Mouse (Mus musculus) kidney, postnatal 14 days (tissue): ENCODE measurements around the gene Gimap8.
A peak's percentile ranks its signal among the peaks of the same experiment; 100 is the strongest.

ENCODE experiments used
- DNase-seq: peaks from one replicate; pipeline ENCODE4 v3.0.0; 2022; ENCODE audit warnings: mixed read lengths

The Gimap8 gene

GRCm38 (mm10) chr6:48638553-48638952 lies 8.5 kb upstream of the Gimap8 start:
- DNase-seq: no peak

GRCm38 (mm10) chr6:48641391-48641790 lies 5.6 kb upstream of the Gimap8 start:
- no peak for DNase-seq

GRCm38 (mm10) chr6:48642764-48643292 lies 4.2 kb upstream of the Gimap8 start:
- DNase-seq: peak; percentile 61

GRCm38 (mm10) chr6:48645660-48646308 lies 1.2 kb upstream of the Gimap8 start:
- peak; percentile 83 for DNase-seq

- no peak for DNase-seq
Observed at GRCm38 (mm10) chr6:48646309-48646690, 734 bp upstream of the Gimap8 start.

- no peak for DNase-seq
Observed at GRCm38 (mm10) chr6:48647611-48648010, 577 bp downstream of the Gimap8 start.

GRCm38 (mm10) chr6:48648779-48649178 lies 1.7 kb downstream of the Gimap8 start:
- peak; percentile 28 for DNase-seq

- DNase-seq: no peak
Observed at GRCm38 (mm10) chr6:48650041-48650440, 3.0 kb downstream of the Gimap8 start.

- DNase-seq: no peak
Observed at GRCm38 (mm10) chr6:48658721-48659120, 11.7 kb downstream of the Gimap8 start.

GRCm38 (mm10) chr6:48664750-48665149 lies 17.7 kb downstream of the Gimap8 start:
- no peak for DNase-seq

- no peak for DNase-seq
Observed at GRCm38 (mm10) chr6:48665471-48665870, 18.4 kb downstream of the Gimap8 start.

- DNase-seq: peak; percentile 61
Observed at GRCm38 (mm10) chr6:48666159-48666586, 19.1 kb downstream of the Gimap8 start.

- no peak for DNase-seq
Observed at GRCm38 (mm10) chr6:48668022-48668421, 21.0 kb downstream of the Gimap8 start.

GRCm38 (mm10) chr6:48669446-48669969 lies 22.5 kb downstream of the Gimap8 start:
- DNase-seq: no peak

GRCm38 (mm10) chr6:48674291-48675058 lies 27.4 kb downstream of the Gimap8 start:
- DNase-seq: no peak

- DNase-seq: no peak
Observed at GRCm38 (mm10) chr6:48675400-48675930, 28.4 kb downstream of the Gimap8 start.

- peak; percentile 76 for DNase-seq
Observed at GRCm38 (mm10) chr6:48675931-48676859, 29.2 kb downstream of the Gimap8 start, which contains the start of gene Gimap9. TSS of gene Gimap9 (plus strand) at chr6:48676129.

GRCm38 (mm10) chr6:48676860-48677415 lies 29.9 kb downstream of the Gimap8 start:
- DNase-seq: no peak

- no peak for DNase-seq
Observed at GRCm38 (mm10) chr6:48677492-48678345, 30.7 kb downstream of the Gimap8 start.

GRCm38 (mm10) chr6:48678391-48678790 lies 31.4 kb downstream of the Gimap8 start:
- no peak for DNase-seq

- no peak for DNase-seq
Observed at GRCm38 (mm10) chr6:48679701-48680100, 32.7 kb downstream of the Gimap8 start.
